Mouse (Mus musculus) frontal cortex, postnatal 14 days (tissue): ENCODE results near the gene Oscar.
"Not testable (repeated sequence)": the region's sequence is repeated elsewhere in the genome, so short reads cannot be mapped to it uniquely, and the experiment has no call there.

Source experiments
- DNase-seq, 2 experiments: peaks; one replicate each; pipeline ENCODE4 v3.0.0; 2022; ENCODE audit warnings: low spot score in 2 of 2

Oscar gene

GRCm38 (mm10) chr7:3610437-3610836, 5.5 kb downstream of the Oscar start:
- DNase-seq: no peak

- no peak for DNase-seq
Observed at GRCm38 (mm10) chr7:3609082-3609481, 6.9 kb downstream of the Oscar start.

- DNase-seq: no peak
Observed at GRCm38 (mm10) chr7:3608668-3609067, 7.3 kb downstream of the Oscar start.

- DNase-seq: no peak
Observed at GRCm38 (mm10) chr7:3607391-3607790, 8.6 kb downstream of the Oscar start.

GRCm38 (mm10) chr7:3606798-3607197, 9.2 kb downstream of the Oscar start:
- no peak for DNase-seq

GRCm38 (mm10) chr7:3601119-3601518, 14.8 kb downstream of the Oscar start:
- DNase-seq: peak; percentile 29 to 62

- not testable (repeated sequence) for DNase-seq
Observed at GRCm38 (mm10) chr7:3597755-3598154, 18.2 kb downstream of the Oscar start.

GRCm38 (mm10) chr7:3595146-3595545, 20.8 kb downstream of the Oscar start:
- DNase-seq: no peak

- DNase-seq: no peak
Observed at GRCm38 (mm10) chr7:3594686-3595085, 21.3 kb downstream of the Oscar start.

GRCm38 (mm10) chr7:3593855-3594254, 22.1 kb downstream of the Oscar start:
- no peak for DNase-seq

- DNase-seq: no peak
Observed at GRCm38 (mm10) chr7:3591534-3591933, 24.4 kb downstream of the Oscar start.

GRCm38 (mm10) chr7:3590550-3590949, 25.4 kb downstream of the Oscar start:
- DNase-seq: no peak

GRCm38 (mm10) chr7:3587292-3587691, 28.7 kb downstream of the Oscar start:
- no peak for DNase-seq

GRCm38 (mm10) chr7:3586255-3586654, 29.7 kb downstream of the Oscar start:
- DNase-seq: no peak

- DNase-seq: no peak
Observed at GRCm38 (mm10) chr7:3585763-3586162, 30.2 kb downstream of the Oscar start.

GRCm38 (mm10) chr7:3580029-3580428, 35.9 kb downstream of the Oscar start:
- no peak for DNase-seq

- no peak for DNase-seq
Observed at GRCm38 (mm10) chr7:3578952-3579546, 36.9 kb downstream of the Oscar start.

- DNase-seq: no peak
Observed at GRCm38 (mm10) chr7:3578196-3578595, 37.8 kb downstream of the Oscar start.

GRCm38 (mm10) chr7:3576354-3577124, 39.4 kb downstream of the Oscar start:
- DNase-seq: no peak

- DNase-seq: peak in 1 of 2 experiments; percentile 21
Observed at GRCm38 (mm10) chr7:3574216-3574615, 41.7 kb downstream of the Oscar start.

- no peak for DNase-seq
Observed at GRCm38 (mm10) chr7:3571847-3572246, 44.1 kb downstream of the Oscar start.

- not testable (repeated sequence) for DNase-seq
Observed at GRCm38 (mm10) chr7:3570580-3570979, 45.4 kb downstream of the Oscar start.

- no peak for DNase-seq
Observed at GRCm38 (mm10) chr7:3569725-3570124, 46.2 kb downstream of the Oscar start.
